Mouse (Mus musculus): ENCODE data around the gene Shank2. TPM values are rescaled to one million over a fixed set of nuclear protein-coding genes. Genes with fewer than 3 reads are reported as not detected.

Shank2 gene
- polyA plus RNA-seq, 1 experiment from 2014 or later, result 7.4 TPM

- in situ Hi-C loops (cut with MboI; ENCODE audit: low pct_unique_long_range_greater_than_20kb), result no loop called here
- no peak for DNase-seq (ENCODE audit: low read depth, low spot score)
Observed at GRCm38 (mm10) chr7:144238409-144238808, 236.7 kb downstream of the Shank2 start.

GRCm38 (mm10) chr7:144238992-144239391 is 237.3 kb downstream of the Shank2 start:
- TF ChIP-seq CTCF (IDR thresholded peaks at IDR 0.05), result no peak
- CTCF ChIA-PET, result no interaction called here
- H3K27me3 ChIP-seq, result no peaks in the 10 kb centered on the region
- POLR2A ChIA-PET, result no interaction called here
- in situ Hi-C loops (cut with MboI; ENCODE audit: low pct_unique_long_range_greater_than_20kb), result no loop called here
- DNase-seq (ENCODE audit: low read depth, low spot score) (no peak), ATAC-seq (no peak)

More at GRCm38 (mm10) chr7:144238409-144238808, 236.7 kb downstream of the Shank2 start:
- H3K27me3 ChIP-seq, result no peaks in the 10 kb centered on the region
- TF ChIP-seq CTCF (IDR thresholded peaks at IDR 0.05), result no peak
- CTCF ChIA-PET, result interaction anchor here (0.8 kb wide), 1 partner anchor 195 kb away, joined by 3 read pairs; no protein-coding TSS in a partner anchor
- POLR2A ChIA-PET, result interaction anchor here (0.7 kb wide), 1 partner anchor 10 kb away, joined by 3 read pairs; no protein-coding TSS in a partner anchor
- no peak for ATAC-seq

- ATAC-seq (no peak), DNase-seq (ENCODE audit: low read depth, low spot score) (no peak)
- no peak for TF ChIP-seq CTCF (IDR thresholded peaks at IDR 0.05)
- POLR2A ChIA-PET, result no interaction called here
- no peaks in the 10 kb centered on the region for H3K27me3 ChIP-seq
- CTCF ChIA-PET, result no interaction called here
- in situ Hi-C loops (cut with MboI; ENCODE audit: low pct_unique_long_range_greater_than_20kb), result no loop called here
Observed at GRCm38 (mm10) chr7:144239571-144240370, 238.0 kb downstream of the Shank2 start.

- DNase-seq (ENCODE audit: low read depth, low spot score) (no peak), ATAC-seq (no peak)
- no peak for TF ChIP-seq CTCF (IDR thresholded peaks at IDR 0.05)
- CTCF ChIA-PET, result interaction anchor here (1.3 kb wide), 1 partner anchor 176 kb away, joined by 3 read pairs; no protein-coding TSS in a partner anchor
- in situ Hi-C loops (cut with MboI; ENCODE audit: low pct_unique_long_range_greater_than_20kb), result no loop called here
- no peaks in the 10 kb centered on the region for H3K27me3 ChIP-seq
- POLR2A ChIA-PET, result no interaction called here
Observed at GRCm38 (mm10) chr7:144240736-144241343, 239.1 kb downstream of the Shank2 start.

GRCm38 (mm10) chr7:144244203-144244602 is 242.5 kb downstream of the Shank2 start:
- ATAC-seq (peak; percentile 44), DNase-seq (ENCODE audit: low read depth, low spot score) (peak; percentile 27)

GRCm38 (mm10) chr7:144246271-144246670 is 244.5 kb downstream of the Shank2 start:
- no peaks in the 10 kb centered on the region for H3K27me3 ChIP-seq
- no peak for DNase-seq (ENCODE audit: low read depth, low spot score)
- ChIA-PET CTCF (no interaction called here), POLR2A (no interaction called here)
- TF ChIP-seq CTCF (IDR thresholded peaks at IDR 0.05), result no peak
- in situ Hi-C loops (cut with MboI; ENCODE audit: low pct_unique_long_range_greater_than_20kb), result no loop called here
- no peak for ATAC-seq

More at GRCm38 (mm10) chr7:144244203-144244602, 242.5 kb downstream of the Shank2 start:
- H3K27me3 ChIP-seq, result no peaks in the 10 kb centered on the region
- no peak for TF ChIP-seq CTCF (IDR thresholded peaks at IDR 0.05)
- CTCF ChIA-PET, result no interaction called here
- POLR2A ChIA-PET, result no interaction called here
- in situ Hi-C loops (cut with MboI; ENCODE audit: low pct_unique_long_range_greater_than_20kb), result no loop called here

- ATAC-seq, result no peak
- no peak for DNase-seq (ENCODE audit: low read depth, low spot score)
- CTCF ChIA-PET, result interaction anchor here (1.5 kb wide), 1 partner anchor 129 kb away, joined by 3 read pairs; no protein-coding TSS in a partner anchor
- POLR2A ChIA-PET, result no interaction called here
- no peak for TF ChIP-seq CTCF (IDR thresholded peaks at IDR 0.05)
- in situ Hi-C loops (cut with MboI; ENCODE audit: low pct_unique_long_range_greater_than_20kb), result no loop called here
- no peaks in the 10 kb centered on the region for H3K27me3 ChIP-seq
Observed at GRCm38 (mm10) chr7:144248686-144249422, 247.1 kb downstream of the Shank2 start.

GRCm38 (mm10) chr7:144250791-144251190 is 249.1 kb downstream of the Shank2 start:
- no peak for DNase-seq (ENCODE audit: low read depth, low spot score)
- POLR2A ChIA-PET, result no interaction called here
- H3K27me3 ChIP-seq, result no peaks in the 10 kb centered on the region
- TF ChIP-seq CTCF (IDR thresholded peaks at IDR 0.05), result no peak
- CTCF ChIA-PET, result no interaction called here
- in situ Hi-C loops (cut with MboI; ENCODE audit: low pct_unique_long_range_greater_than_20kb), result no loop called here
- ATAC-seq, result no peak

- in situ Hi-C loops (cut with MboI; ENCODE audit: low pct_unique_long_range_greater_than_20kb), result no loop called here
- DNase-seq (ENCODE audit: low read depth, low spot score), result no peak
- ATAC-seq, result no peak
- H3K27me3 ChIP-seq, result no peaks in the 10 kb centered on the region
- CTCF ChIA-PET, result no interaction called here
- no peak for TF ChIP-seq CTCF (IDR thresholded peaks at IDR 0.05)
- POLR2A ChIA-PET, result no interaction called here
Observed at GRCm38 (mm10) chr7:144251250-144251649, 249.5 kb downstream of the Shank2 start.

- in situ Hi-C loops (cut with MboI; ENCODE audit: low pct_unique_long_range_greater_than_20kb), result no loop called here
- CTCF ChIA-PET, result interaction anchor here (1.2 kb wide), 1 partner anchor 15 kb away, joined by 4 read pairs; no protein-coding TSS in a partner anchor
- no peak for TF ChIP-seq CTCF (IDR thresholded peaks at IDR 0.05)
- no peaks in the 10 kb centered on the region for H3K27me3 ChIP-seq
- POLR2A ChIA-PET, result no interaction called here
- ATAC-seq (no peak), DNase-seq (ENCODE audit: low read depth, low spot score) (no peak)
Observed at GRCm38 (mm10) chr7:144254674-144255246, 253.0 kb downstream of the Shank2 start.

Measured in Patski (cell line).